Mouse (Mus musculus): ENCODE data around the gene Aldh5a1.

GRCm38 (mm10) chr13:24915831-24916230, 21.6 kb downstream of the Aldh5a1 start:
- TF ChIP-seq POLR2A (IDR thresholded peaks at IDR 0.05; ENCODE audit: insufficient read depth, low read depth, low read length), result no peak
- TF ChIP-seq EP300 (IDR thresholded peaks at IDR 0.05; ENCODE audit: insufficient read depth, low read depth, low read length), result no peak
